Mouse (Mus musculus) testis, adult 2 months (tissue): ENCODE results near the gene Txn1.

Experiments
- CTCF ChIP-seq: fragments of 200-500 bp; IDR thresholded peaks from 2 replicates; pipeline ENCODE4 v1.5.1; 2012; ENCODE audit warnings: low read depth, mild to moderate bottlenecking, inconsistent platforms, low read length, moderate library complexity; ENCODE audit not compliant: control insufficient read depth, insufficient read depth, insufficient replicate concordance
- POLR2A ChIP-seq: fragments of 200-500 bp; IDR thresholded peaks from 2 replicates; pipeline ENCODE4 v1.6.1; 2012; ENCODE audit warnings: low read depth, mild to moderate bottlenecking, inconsistent platforms, low read length, moderate library complexity; ENCODE audit not compliant: control insufficient read depth

GRCm38 (mm10) chr4:57949866-57950265, 6.3 kb downstream of the Txn1 start:
- no peak for TF ChIP-seq CTCF
- no peak for TF ChIP-seq POLR2A
